Mouse (Mus musculus) embryonic facial prominence, embryonic 14.5 days (tissue): ENCODE data around the gene Rplp0. TPM values are rescaled to one million over a fixed set of nuclear protein-coding genes. Genes with fewer than 3 reads are reported as not detected.

Source experiments
- ATAC-seq: fragments of 200-750 bp; cut with Nextera tagmentation; 2 replicates; pipeline ENCODE4 v1.8.0; 2017; ENCODE audit warnings: low read depth, moderate number of reproducible peaks, moderate TSS enrichment
- DNase-seq: peaks from one replicate; pipeline ENCODE4 v3.0.0-alpha.2; 2015; ENCODE audit warnings: low spot score
- H3K27ac ChIP-seq: fragments of 300-500 bp; sonication (generic); replicated peaks from 2 replicates; pipeline ENCODE4 v1.5.1; 2014; ENCODE audit warnings: low read depth, mild to moderate bottlenecking, low read length, moderate library complexity
- H3K27me3 ChIP-seq: fragments of 300-500 bp; sonication (generic); replicated peaks from 2 replicates; pipeline ENCODE4 v1.6.1; 2014; ENCODE audit warnings: low read length; ENCODE audit not compliant: control insufficient read depth, insufficient read depth
- H3K36me3 ChIP-seq: fragments of 300-500 bp; sonication (generic); 2 replicates; pipeline ENCODE4 v1.6.1; 2014; ENCODE audit warnings: low read length, mixed read lengths; ENCODE audit not compliant: control insufficient read depth, insufficient read depth
- H3K4me1 ChIP-seq: fragments of 300-500 bp; sonication (generic); 2 replicates; pipeline ENCODE4 v1.6.1; 2014; ENCODE audit warnings: antibody characterized with exemption, low read length; ENCODE audit not compliant: control insufficient read depth, insufficient read depth
- H3K4me2 ChIP-seq: fragments of 300-500 bp; sonication (generic); 2 replicates; pipeline ENCODE4 v1.6.1; 2014; ENCODE audit warnings: low read depth, mild to moderate bottlenecking, low read length, moderate library complexity, mixed read lengths
- H3K4me3 ChIP-seq: fragments of 300-500 bp; sonication (generic); 2 replicates; pipeline ENCODE4 v1.5.1; 2014; ENCODE audit warnings: low read depth, mild to moderate bottlenecking, low read length
- H3K9ac ChIP-seq: fragments of 300-500 bp; sonication (generic); 2 replicates; pipeline ENCODE4 v1.6.1; 2014; ENCODE audit warnings: low read depth, mild to moderate bottlenecking, low read length, moderate library complexity, mixed read lengths
- H3K9me3 ChIP-seq: fragments of 300-500 bp; sonication (generic); 2 replicates; pipeline ENCODE4 v1.6.1; 2016; ENCODE audit warnings: low read length; ENCODE audit not compliant: control insufficient read depth
- WGBS: fragments of 180-500 bp; shearing (Covaris S2); extraction: QIAGEN DNeasy Blood & Tissue Kit; methylation state at CpG from one replicate; pipeline ENCODE4 v1.1.7; 2014; 5-methylcytosine and 5-hydroxymethylcytosine counted together
- polyA plus RNA-seq: library from polyadenylated mRNA; unstranded; fragments of >200 nt; fragmentation: Nextera tagmentation; extraction: Ambion mirVana; gene quantifications from 2 replicates; pipeline ENCODE4 v1.2.1, GENCODE M21; 2014

Gene Rplp0
- polyA plus RNA-seq, 1 experiment from 2014 or later, result 1,928 TPM

DNA sequence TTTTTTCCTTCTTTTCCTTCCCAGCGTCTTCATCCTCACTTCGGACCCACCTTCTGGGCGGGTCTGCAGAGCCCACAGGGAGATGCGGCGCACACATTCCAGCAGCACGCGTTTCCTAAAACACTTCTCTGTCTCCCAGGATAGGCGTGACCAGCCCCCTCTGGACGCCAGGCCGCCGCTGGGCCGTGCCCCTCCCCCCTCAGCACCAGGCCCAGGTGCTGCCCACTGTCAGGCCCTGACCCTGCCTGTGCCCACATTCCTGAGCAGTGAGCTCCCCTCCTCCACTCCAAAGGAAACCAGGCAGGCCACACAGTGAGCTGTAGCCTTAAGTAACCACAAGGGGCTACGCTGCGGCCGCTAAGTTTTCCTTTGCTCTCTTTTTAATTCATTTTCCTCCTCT, 35.3 kb upstream of the Rplp0 start:
- Histone ChIP-seq H3K4me1 (peaks cover 35% of the 10 kb centered on the region), H3K36me3 (no peaks in the 10 kb centered on the region), H3K9me3 (no peaks in the 10 kb centered on the region), H3K9ac (peak overlapping the region; percentile 50; the same call in 1 of the 2 replicates), H3K27ac (peak overlapping the region; percentile 80), H3K4me3 (no peak overlapping the region), H3K27me3 (no peaks in the 10 kb centered on the region), H3K4me2 (peak overlapping the region; percentile 44)
- WGBS, result 5% methylated on average over 15 of the region's 15 CpGs
- DNase-seq (peak; percentile 66), ATAC-seq (peak; percentile 84)

- Histone ChIP-seq H3K4me3 (no peak overlapping the region), H3K36me3 (no peaks in the 10 kb centered on the region), H3K4me1 (peaks cover 39% of the 10 kb centered on the region), H3K27ac (peak overlapping the region; percentile 80), H3K9ac (0 out of 2 replicates have a peak overlapping the region, but pooled peaks have one; percentile 50), H3K27me3 (no peaks in the 10 kb centered on the region), H3K9me3 (no peaks in the 10 kb centered on the region), H3K4me2 (peak overlapping the region; percentile 44)
- DNase-seq (no peak), ATAC-seq (0 out of 2 replicates have a peak, but pooled peaks have one; percentile 23)
- 43% methylated on average over 12 of the region's 12 CpGs for WGBS
These were observed 34.8 kb upstream of the Rplp0 start for GRCm38 (mm10) chr5:115524471-115524870.

DNA sequence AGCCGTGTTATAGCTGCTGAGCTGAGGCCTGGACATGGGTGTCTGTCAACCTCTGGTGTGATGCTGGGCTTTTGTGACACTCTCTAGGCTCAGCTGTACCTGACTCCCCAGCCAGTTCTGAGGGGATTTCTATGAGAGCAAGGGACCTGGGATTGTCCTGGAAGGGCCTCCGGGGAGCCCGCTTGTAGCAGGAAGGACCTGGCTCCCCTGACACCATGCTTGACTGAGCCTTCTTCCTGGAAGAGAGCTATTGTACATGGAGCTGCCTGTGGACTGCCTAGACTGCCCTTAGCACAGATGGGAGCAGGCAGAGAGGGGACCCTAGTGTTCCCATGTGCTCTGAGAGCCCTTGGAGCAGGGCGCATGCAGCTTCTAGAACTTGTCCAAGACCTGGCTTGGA, 33.9 kb upstream of the Rplp0 start:
- ATAC-seq, result no peak

GRCm38 (mm10) chr5:115525943-115526342, 33.3 kb upstream of the Rplp0 start:
- DNase-seq, result peak; percentile 50
- peaks cover 54% of the 10 kb centered on the region for H3K4me1 ChIP-seq
- WGBS, result 72% methylated on average over 9 of the region's 9 CpGs
- no peak overlapping the region; the same call in 1 of the 2 replicates for H3K27ac ChIP-seq
- H3K9me3 ChIP-seq, result no peaks in the 10 kb centered on the region
- no peak overlapping the region for H3K9ac ChIP-seq
- no peak for ATAC-seq
- no peaks in the 10 kb centered on the region for H3K36me3 ChIP-seq
- no peak overlapping the region for H3K4me3 ChIP-seq
- no peak overlapping the region for H3K4me2 ChIP-seq
- no peaks in the 10 kb centered on the region for H3K27me3 ChIP-seq

More for the DNA sequence above, 33.9 kb upstream of the Rplp0 start:
- peaks cover 49% of the 10 kb centered on the region for H3K4me1 ChIP-seq
- H3K9me3 ChIP-seq, result no peaks in the 10 kb centered on the region
- no peak for DNase-seq
- no peaks in the 10 kb centered on the region for H3K36me3 ChIP-seq
- H3K4me2 ChIP-seq, result no peak overlapping the region
- H3K27ac ChIP-seq, result no peak overlapping the region; the same call in 1 of the 2 replicates
- 74% methylated on average over 3 of the region's 4 CpGs for WGBS
- H3K4me3 ChIP-seq, result no peak overlapping the region
- no peak overlapping the region for H3K9ac ChIP-seq
- no peaks in the 10 kb centered on the region for H3K27me3 ChIP-seq

- no peaks in the 10 kb centered on the region for H3K36me3 ChIP-seq
- no peaks in the 10 kb centered on the region for H3K9me3 ChIP-seq
- H3K27ac ChIP-seq, result no peak overlapping the region; the same call in 1 of the 2 replicates
- peaks cover 61% of the 10 kb centered on the region for H3K4me1 ChIP-seq
- ATAC-seq (no peak), DNase-seq (no peak)
- H3K4me2 ChIP-seq, result no peak overlapping the region
- WGBS, result 85% methylated on average over 17 of the region's 17 CpGs
- H3K4me3 ChIP-seq, result no peak overlapping the region
- no peaks in the 10 kb centered on the region for H3K27me3 ChIP-seq
- H3K9ac ChIP-seq, result no peak overlapping the region
These were observed 32.6 kb upstream of the Rplp0 start for GRCm38 (mm10) chr5:115526456-115527202.

DNA sequence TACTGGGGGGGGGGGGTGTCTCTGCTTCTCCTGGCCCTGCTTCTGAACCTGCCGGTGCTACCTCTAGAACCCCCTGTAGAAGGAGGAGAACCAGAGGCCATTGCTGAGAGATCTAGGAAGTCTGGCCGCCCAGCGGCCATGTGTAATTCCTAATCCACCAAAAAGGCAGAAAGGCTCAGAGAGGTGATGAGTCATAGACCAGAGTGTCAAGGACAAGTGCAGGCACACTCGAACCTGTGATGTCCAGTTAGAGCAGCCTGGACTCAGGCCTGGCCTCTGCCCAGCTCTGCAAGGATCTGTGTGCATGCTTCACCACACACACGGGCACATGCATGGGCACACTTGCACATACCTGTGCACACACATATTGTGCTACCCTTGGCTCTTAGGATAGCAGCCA, 31.1 kb upstream of the Rplp0 start:
- 81% methylated on average over 5 of the region's 5 CpGs for WGBS
- H3K36me3 ChIP-seq, result no peaks in the 10 kb centered on the region
- H3K9ac ChIP-seq, result no peak overlapping the region
- ATAC-seq, result no peak
- no peaks in the 10 kb centered on the region for H3K27me3 ChIP-seq
- H3K4me1 ChIP-seq, result peaks cover 57% of the 10 kb centered on the region
- no peaks in the 10 kb centered on the region for H3K9me3 ChIP-seq
- H3K27ac ChIP-seq, result no peak overlapping the region
- H3K4me3 ChIP-seq, result no peak overlapping the region
- no peak overlapping the region for H3K4me2 ChIP-seq
- no peak for DNase-seq

GRCm38 (mm10) chr5:115529364-115529741, 29.9 kb upstream of the Rplp0 start:
- WGBS, result 49% methylated on average over 8 of the region's 8 CpGs
- Histone ChIP-seq H3K9me3 (no peaks in the 10 kb centered on the region), H3K9ac (no peak overlapping the region), H3K4me2 (no peak overlapping the region), H3K27me3 (no peaks in the 10 kb centered on the region), H3K36me3 (no peaks in the 10 kb centered on the region), H3K4me1 (peaks cover 58% of the 10 kb centered on the region), H3K27ac (peak overlapping the region; percentile 83), H3K4me3 (no peak overlapping the region)
- no peak for DNase-seq
- ATAC-seq, result no peak

DNA sequence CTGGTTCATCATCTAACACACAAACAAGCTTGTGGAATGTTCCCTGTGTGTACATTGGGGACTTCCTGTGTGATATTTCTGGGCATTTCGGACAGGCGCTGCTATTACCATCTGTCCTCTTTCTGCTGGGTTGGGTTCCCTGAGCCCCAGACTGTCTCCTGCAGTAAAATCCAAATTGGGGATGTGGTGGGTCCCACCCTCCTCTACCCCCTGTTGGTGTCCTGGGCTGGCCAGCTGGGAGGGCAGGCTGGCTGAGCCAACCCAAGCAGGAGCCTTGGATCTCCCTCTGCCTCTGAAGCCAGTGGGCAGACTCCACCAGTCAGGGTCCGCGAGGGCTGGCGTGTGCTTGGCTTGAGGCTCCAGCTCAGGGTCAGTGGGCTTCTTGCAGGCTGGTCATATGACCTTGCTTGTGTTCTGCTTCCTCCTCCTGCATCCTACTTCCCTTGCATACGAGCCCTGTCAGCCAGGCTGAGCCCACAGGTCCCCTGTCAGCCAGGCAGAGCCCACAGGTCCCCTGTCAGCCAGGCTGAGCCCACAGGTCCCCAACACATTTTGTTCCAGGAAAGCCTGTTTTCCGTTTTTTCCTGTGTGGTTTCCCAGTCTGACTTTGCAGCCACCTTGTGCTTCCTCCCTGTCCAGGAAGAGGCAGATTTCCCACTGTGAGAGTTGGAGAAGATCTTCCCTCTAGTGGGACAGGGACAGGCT, 29.4 kb upstream of the Rplp0 start:
- H3K27ac ChIP-seq, result peak overlapping the region; percentile 83
- H3K27me3 ChIP-seq, result no peaks in the 10 kb centered on the region
- no peak overlapping the region for H3K4me3 ChIP-seq
- no peaks in the 10 kb centered on the region for H3K36me3 ChIP-seq
- ATAC-seq (no peak), DNase-seq (no peak)
- peaks cover 58% of the 10 kb centered on the region for H3K4me1 ChIP-seq
- H3K4me2 ChIP-seq, result peak overlapping the region; percentile 2
- H3K9me3 ChIP-seq, result no peaks in the 10 kb centered on the region
- no peak overlapping the region for H3K9ac ChIP-seq
- 53% methylated on average over 7 of the region's 7 CpGs for WGBS
